Mouse (Mus musculus): ENCODE results near the gene Pik3ca. TPM values are rescaled to one million over a fixed set of nuclear protein-coding genes. Genes with fewer than 3 reads are reported as not detected.

Pik3ca gene
- polyA plus RNA-seq, 1 experiment from 2014 or later, result 7.1 TPM

DNA sequence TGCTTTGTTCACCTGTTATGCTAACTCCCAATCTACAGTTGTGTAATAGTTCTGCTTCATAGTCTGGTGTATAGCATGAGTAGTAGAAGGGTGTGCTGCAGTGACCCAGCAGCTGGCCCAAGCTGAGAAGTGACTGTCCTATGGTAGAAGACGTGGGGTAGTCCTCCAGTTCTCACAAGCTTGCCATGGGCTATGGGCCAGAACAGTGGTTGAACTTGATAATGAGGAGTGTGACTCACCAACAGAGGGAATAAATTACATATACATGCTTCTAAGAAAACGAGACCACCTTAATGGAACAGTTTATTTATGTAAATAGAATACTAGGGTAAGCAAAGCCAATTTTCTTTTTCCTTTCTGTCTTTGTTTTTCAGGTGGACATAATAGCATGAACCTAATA, 32.9 kb downstream of the Pik3ca start:
- Histone ChIP-seq H3K36me3 (ENCODE audit: control insufficient read depth, insufficient read depth, low read length) (no peaks in the 10 kb centered on the region), H3K9me3 (ENCODE audit: control insufficient read depth, low read length) (no peaks in the 10 kb centered on the region), H3K4me2 (ENCODE audit: low read depth, low read length) (no peak overlapping the region), H3K4me1 (ENCODE audit: control insufficient read depth, insufficient read depth, low read length) (peaks cover 3% of the 10 kb centered on the region), H3K9ac (ENCODE audit: low read depth, low read length) (no peak overlapping the region), H3K27ac (ENCODE audit: low read length) (no peak overlapping the region), H3K27me3 (replicated peaks; ENCODE audit: control insufficient read depth, insufficient read depth, low read length) (no peaks in the 10 kb centered on the region), H3K4me3 (ENCODE audit: low read length) (no peak overlapping the region)
- WGBS, result 72% methylated on average over 2 of the region's 2 CpGs
- ATAC-seq, result no peak

DNA sequence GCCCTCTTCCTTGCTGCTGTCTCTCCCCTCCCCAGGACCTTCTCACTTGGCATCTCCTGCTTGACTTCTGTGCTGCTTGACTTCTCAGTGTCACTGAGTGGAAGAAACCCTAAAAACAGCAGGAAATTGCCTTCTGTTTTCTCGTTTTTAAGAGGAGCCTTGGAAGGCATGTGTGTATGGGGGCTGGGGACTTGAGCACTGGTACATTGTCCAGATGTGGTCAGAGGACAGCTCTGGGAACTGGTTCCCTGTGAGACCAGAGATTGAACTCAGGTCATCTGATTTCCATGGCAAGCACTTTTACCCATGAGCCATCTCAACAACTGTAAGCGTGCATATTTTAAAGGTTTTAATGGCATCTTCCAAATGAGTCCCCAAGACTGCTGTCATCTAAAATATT, 36.5 kb downstream of the Pik3ca start:
- no peaks in the 10 kb centered on the region for H3K27me3 ChIP-seq (replicated peaks; ENCODE audit: control insufficient read depth, insufficient read depth, low read length)

DNA sequence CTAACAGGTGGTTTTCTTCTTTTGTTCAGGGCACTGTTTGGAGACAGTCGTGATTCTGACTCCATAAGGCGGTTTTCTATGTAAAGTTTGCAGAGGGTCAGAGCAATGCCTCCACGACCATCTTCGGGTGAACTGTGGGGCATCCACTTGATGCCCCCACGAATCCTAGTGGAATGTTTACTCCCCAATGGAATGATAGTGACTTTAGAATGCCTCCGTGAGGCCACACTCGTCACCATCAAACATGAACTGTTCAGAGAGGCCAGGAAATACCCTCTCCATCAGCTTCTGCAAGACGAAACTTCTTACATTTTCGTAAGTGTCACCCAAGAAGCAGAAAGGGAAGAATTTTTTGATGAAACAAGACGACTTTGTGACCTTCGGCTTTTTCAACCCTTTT, 38.6 kb downstream of the Pik3ca start:
- Histone ChIP-seq H3K4me1 (ENCODE audit: control insufficient read depth, insufficient read depth, low read length) (no peaks in the 10 kb centered on the region; the same call in 1 of the 2 replicates), H3K36me3 (ENCODE audit: control insufficient read depth, insufficient read depth, low read length) (no peaks in the 10 kb centered on the region), H3K4me2 (ENCODE audit: low read depth, low read length) (no peak overlapping the region), H3K9ac (ENCODE audit: low read depth, low read length) (no peak overlapping the region), H3K27me3 (replicated peaks; ENCODE audit: control insufficient read depth, insufficient read depth, low read length) (no peaks in the 10 kb centered on the region), H3K27ac (ENCODE audit: low read length) (no peak overlapping the region), H3K4me3 (ENCODE audit: low read length) (no peak overlapping the region), H3K9me3 (ENCODE audit: control insufficient read depth, low read length) (no peaks in the 10 kb centered on the region)
- ATAC-seq, result no peak
- 79% methylated on average over 11 of the region's 11 CpGs for WGBS

More for the DNA sequence above, 36.5 kb downstream of the Pik3ca start:
- no peak overlapping the region for H3K4me3 ChIP-seq (ENCODE audit: low read length)
- no peaks in the 10 kb centered on the region for H3K36me3 ChIP-seq (ENCODE audit: control insufficient read depth, insufficient read depth, low read length)
- no peak overlapping the region for H3K4me2 ChIP-seq (ENCODE audit: low read depth, low read length)
- WGBS, result 61% methylated on average over 2 of the region's 2 CpGs
- H3K9ac ChIP-seq (ENCODE audit: low read depth, low read length), result no peak overlapping the region
- H3K27ac ChIP-seq (ENCODE audit: low read length), result no peak overlapping the region
- peaks cover under 1% of the 10 kb centered on the region; the same call in 1 of the 2 replicates for H3K4me1 ChIP-seq (ENCODE audit: control insufficient read depth, insufficient read depth, low read length)
- no peak for ATAC-seq
- H3K9me3 ChIP-seq (ENCODE audit: control insufficient read depth, low read length), result no peaks in the 10 kb centered on the region

DNA sequence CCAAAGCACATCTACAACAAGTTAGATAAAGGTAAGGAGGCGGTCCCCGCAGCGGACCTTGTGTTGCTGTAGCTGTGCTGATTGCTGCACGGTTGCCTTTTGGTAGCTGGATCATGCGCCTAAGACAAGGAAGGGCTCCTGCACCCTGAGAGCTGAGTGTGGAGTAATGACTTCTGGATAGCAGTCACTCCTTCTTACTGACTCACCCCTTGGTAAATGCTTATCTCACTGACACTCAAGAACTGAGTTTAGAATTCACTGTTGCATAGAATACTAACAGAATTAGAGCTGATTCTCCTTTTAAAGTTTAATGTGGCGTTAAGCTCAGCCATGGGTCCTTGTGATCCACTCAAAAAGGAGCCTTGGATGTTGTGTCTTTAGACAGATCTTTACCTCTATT, 39.8 kb downstream of the Pik3ca start:
- Histone ChIP-seq H3K4me3 (ENCODE audit: low read length) (no peak overlapping the region), H3K4me1 (ENCODE audit: control insufficient read depth, insufficient read depth, low read length) (no peaks in the 10 kb centered on the region; the same call in 1 of the 2 replicates), H3K9me3 (ENCODE audit: control insufficient read depth, low read length) (no peaks in the 10 kb centered on the region), H3K9ac (ENCODE audit: low read depth, low read length) (no peak overlapping the region), H3K4me2 (ENCODE audit: low read depth, low read length) (no peak overlapping the region), H3K36me3 (ENCODE audit: control insufficient read depth, insufficient read depth, low read length) (no peaks in the 10 kb centered on the region), H3K27ac (ENCODE audit: low read length) (no peak overlapping the region), H3K27me3 (replicated peaks; ENCODE audit: control insufficient read depth, insufficient read depth, low read length) (no peaks in the 10 kb centered on the region)
- no peak for ATAC-seq
- 96% methylated on average over 6 of the region's 6 CpGs for WGBS

DNA sequence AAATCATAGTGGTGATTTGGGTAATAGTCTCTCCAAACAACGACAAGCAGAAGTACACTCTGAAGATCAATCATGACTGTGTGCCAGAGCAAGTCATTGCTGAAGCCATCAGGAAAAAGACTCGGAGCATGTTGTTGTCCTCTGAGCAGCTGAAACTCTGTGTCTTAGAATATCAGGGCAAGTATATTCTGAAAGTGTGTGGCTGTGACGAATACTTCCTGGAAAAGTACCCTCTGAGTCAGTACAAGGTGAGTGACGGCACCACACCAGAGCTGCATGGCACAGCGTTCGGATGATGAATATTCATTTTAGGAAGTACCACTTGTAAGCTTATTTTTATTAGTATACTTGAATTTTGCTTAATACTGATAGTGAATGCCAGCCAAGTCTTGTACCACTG, 40.3 kb downstream of the Pik3ca start:
- Histone ChIP-seq H3K9ac (ENCODE audit: low read depth, low read length) (no peak overlapping the region), H3K4me3 (ENCODE audit: low read length) (no peak overlapping the region), H3K4me2 (ENCODE audit: low read depth, low read length) (no peak overlapping the region), H3K9me3 (ENCODE audit: control insufficient read depth, low read length) (no peaks in the 10 kb centered on the region), H3K36me3 (ENCODE audit: control insufficient read depth, insufficient read depth, low read length) (peaks cover 3% of the 10 kb centered on the region; the same call in 1 of the 2 replicates), H3K4me1 (ENCODE audit: control insufficient read depth, insufficient read depth, low read length) (no peaks in the 10 kb centered on the region; the same call in 1 of the 2 replicates), H3K27me3 (replicated peaks; ENCODE audit: control insufficient read depth, insufficient read depth, low read length) (no peaks in the 10 kb centered on the region), H3K27ac (ENCODE audit: low read length) (no peak overlapping the region)
- no peak for ATAC-seq
- 91% methylated on average over 6 of the region's 6 CpGs for WGBS

DNA sequence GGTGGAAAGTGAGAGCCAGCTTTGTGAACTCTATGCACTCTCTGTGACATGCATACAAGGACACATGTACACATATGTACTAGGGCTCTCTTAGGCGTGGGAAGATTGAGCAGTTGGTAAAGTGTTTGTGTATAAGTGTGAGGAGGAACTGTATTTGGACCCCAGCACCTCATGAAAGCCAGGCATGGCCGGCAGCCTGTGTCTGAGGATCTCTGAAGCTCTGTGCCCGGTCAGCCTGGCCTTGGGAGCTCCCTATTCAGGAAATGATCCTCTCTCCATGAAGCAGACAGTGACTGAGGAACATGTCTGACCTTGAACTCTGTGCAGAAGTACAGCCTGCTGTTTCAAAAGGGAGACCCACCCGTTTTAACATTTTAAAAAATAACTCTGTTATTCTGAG, 41.2 kb downstream of the Pik3ca start:
- no peak overlapping the region for H3K9ac ChIP-seq (ENCODE audit: low read depth, low read length)
- no peaks in the 10 kb centered on the region for H3K9me3 ChIP-seq (ENCODE audit: control insufficient read depth, low read length)
- no peak for ATAC-seq
- H3K4me2 ChIP-seq (ENCODE audit: low read depth, low read length), result no peak overlapping the region
- peaks cover 4% of the 10 kb centered on the region; the same call in 1 of the 2 replicates for H3K36me3 ChIP-seq (ENCODE audit: control insufficient read depth, insufficient read depth, low read length)
- no peaks in the 10 kb centered on the region for H3K27me3 ChIP-seq (replicated peaks; ENCODE audit: control insufficient read depth, insufficient read depth, low read length)
- H3K4me1 ChIP-seq (ENCODE audit: control insufficient read depth, insufficient read depth, low read length), result no peaks in the 10 kb centered on the region; the same call in 1 of the 2 replicates
- H3K27ac ChIP-seq (ENCODE audit: low read length), result no peak overlapping the region
- 84% methylated on average over 4 of the region's 4 CpGs for WGBS
- H3K4me3 ChIP-seq (ENCODE audit: low read length), result no peak overlapping the region

DNA sequence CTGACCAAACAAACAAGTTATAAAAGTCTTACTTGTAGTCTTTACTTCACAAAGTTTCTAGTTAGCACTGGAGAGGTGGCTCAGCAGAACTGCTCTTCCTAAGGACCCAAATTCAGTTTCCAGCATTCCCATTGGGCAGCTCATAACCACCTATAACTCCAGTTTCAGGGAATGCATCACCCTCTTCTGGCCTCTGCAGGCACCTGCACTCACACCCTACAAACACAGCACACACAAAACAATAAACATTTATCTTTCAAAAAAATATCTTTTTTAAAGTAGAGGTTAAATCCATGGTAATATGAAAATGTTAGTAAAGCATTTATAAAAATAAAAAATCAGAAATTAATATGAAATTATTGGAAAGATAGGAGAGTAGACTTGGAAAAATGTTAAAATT, 44.2 kb downstream of the Pik3ca start:
- no peak overlapping the region for H3K27ac ChIP-seq (ENCODE audit: low read length)
- H3K4me3 ChIP-seq (ENCODE audit: low read length), result no peak overlapping the region
- H3K4me2 ChIP-seq (ENCODE audit: low read depth, low read length), result no peak overlapping the region
- no peaks in the 10 kb centered on the region for H3K9me3 ChIP-seq (ENCODE audit: control insufficient read depth, low read length)
- H3K9ac ChIP-seq (ENCODE audit: low read depth, low read length), result no peak overlapping the region
- H3K36me3 ChIP-seq (ENCODE audit: control insufficient read depth, insufficient read depth, low read length), result peaks cover 6% of the 10 kb centered on the region; the same call in 1 of the 2 replicates
- H3K27me3 ChIP-seq (replicated peaks; ENCODE audit: control insufficient read depth, insufficient read depth, low read length), result no peaks in the 10 kb centered on the region
- no peak for ATAC-seq
- no peaks in the 10 kb centered on the region for H3K4me1 ChIP-seq (ENCODE audit: control insufficient read depth, insufficient read depth, low read length)

DNA sequence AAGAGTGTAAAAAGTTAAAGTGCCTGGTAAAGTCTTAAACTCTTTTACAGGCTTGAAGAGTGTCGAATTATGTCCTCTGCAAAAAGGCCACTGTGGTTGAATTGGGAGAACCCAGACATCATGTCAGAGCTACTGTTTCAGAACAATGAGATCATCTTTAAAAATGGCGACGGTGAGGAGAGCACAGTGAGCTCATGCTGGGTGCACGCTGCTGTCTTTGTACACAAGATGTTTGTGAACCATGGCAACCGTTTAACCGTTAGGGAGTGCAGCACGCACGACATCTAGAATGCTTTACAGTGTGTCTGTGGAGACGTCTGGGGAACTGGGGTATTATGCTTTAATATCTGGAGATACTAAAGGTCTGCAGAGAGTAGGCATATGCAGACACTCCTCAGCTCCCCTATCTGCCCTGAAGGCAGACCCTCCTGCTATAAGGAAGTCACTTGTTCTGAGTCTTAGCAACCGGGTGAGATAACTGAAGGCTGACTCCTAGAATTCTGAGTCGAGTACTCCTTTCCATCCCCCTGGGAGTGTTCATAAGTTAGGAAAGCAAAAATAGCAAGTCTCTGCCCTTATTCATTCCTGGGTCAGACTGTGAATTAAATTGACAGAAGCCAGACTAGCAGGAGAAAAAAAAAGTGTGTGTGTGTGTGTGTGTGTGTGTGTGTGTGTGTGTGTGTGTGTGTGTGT, 57.0 kb downstream of the Pik3ca start:
- no peaks in the 10 kb centered on the region for H3K9me3 ChIP-seq (ENCODE audit: control insufficient read depth, low read length)
- H3K27ac ChIP-seq (ENCODE audit: low read length), result no peak overlapping the region
- H3K4me2 ChIP-seq (ENCODE audit: low read depth, low read length), result no peak overlapping the region
- no peaks in the 10 kb centered on the region for H3K27me3 ChIP-seq (replicated peaks; ENCODE audit: control insufficient read depth, insufficient read depth, low read length)
- WGBS, result 69% methylated on average over 11 of the region's 11 CpGs
- H3K9ac ChIP-seq (ENCODE audit: low read depth, low read length), result no peak overlapping the region
- H3K36me3 ChIP-seq (ENCODE audit: control insufficient read depth, insufficient read depth, low read length), result peaks cover 2% of the 10 kb centered on the region
- H3K4me3 ChIP-seq (ENCODE audit: low read length), result no peak overlapping the region
- no peak for ATAC-seq
- H3K4me1 ChIP-seq (ENCODE audit: control insufficient read depth, insufficient read depth, low read length), result no peaks in the 10 kb centered on the region

DNA sequence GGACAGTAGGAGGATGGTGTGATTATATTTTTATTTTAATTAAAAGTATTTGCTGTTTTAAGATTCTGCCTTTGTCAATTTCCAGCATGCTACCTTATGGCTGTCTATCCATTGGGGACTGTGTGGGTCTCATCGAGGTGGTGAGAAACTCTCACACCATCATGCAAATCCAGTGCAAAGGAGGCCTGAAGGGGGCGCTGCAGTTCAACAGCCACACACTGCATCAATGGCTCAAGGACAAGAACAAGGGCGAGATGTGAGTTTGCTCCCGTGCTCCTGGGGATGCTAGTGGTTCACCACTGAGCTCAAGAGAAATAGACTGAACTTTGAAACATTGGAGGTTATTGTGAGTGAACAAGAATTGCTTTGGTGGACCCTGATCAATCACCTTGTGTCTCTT, 62.3 kb downstream of the Pik3ca start:
- H3K4me2 ChIP-seq (ENCODE audit: low read depth, low read length), result no peak overlapping the region
- no peak overlapping the region for H3K4me3 ChIP-seq (ENCODE audit: low read length)
- no peaks in the 10 kb centered on the region for H3K9me3 ChIP-seq (ENCODE audit: control insufficient read depth, low read length)
- no peak overlapping the region for H3K27ac ChIP-seq (ENCODE audit: low read length)
- peaks cover 5% of the 10 kb centered on the region for H3K36me3 ChIP-seq (ENCODE audit: control insufficient read depth, insufficient read depth, low read length)
- H3K4me1 ChIP-seq (ENCODE audit: control insufficient read depth, insufficient read depth, low read length), result no peaks in the 10 kb centered on the region
- no peak overlapping the region for H3K9ac ChIP-seq (ENCODE audit: low read depth, low read length)
- WGBS, result 68% methylated on average over 4 of the region's 4 CpGs
- H3K27me3 ChIP-seq (replicated peaks; ENCODE audit: control insufficient read depth, insufficient read depth, low read length), result no peaks in the 10 kb centered on the region
- ATAC-seq, result no peak

DNA sequence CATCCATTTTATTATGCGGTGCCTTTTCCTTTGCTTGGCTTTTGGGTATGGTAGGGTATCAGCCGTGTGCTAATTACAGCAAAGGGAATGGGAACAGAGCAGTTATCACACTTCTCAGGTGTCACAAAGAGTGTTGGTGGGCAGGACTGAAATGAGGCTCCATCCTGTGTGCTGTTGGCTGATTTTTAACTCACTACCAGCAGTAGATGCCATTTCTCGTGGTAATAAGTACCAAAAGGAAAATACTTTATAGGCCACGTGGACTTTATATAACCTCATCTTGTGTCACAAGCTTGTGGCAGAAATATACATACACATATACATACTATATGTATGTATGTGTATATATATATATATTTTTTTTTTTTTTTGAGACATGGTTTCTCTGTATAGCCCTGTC, 69.8 kb downstream of the Pik3ca start:
- H3K27ac ChIP-seq (ENCODE audit: low read length), result no peak overlapping the region
- H3K4me3 ChIP-seq (ENCODE audit: low read length), result no peak overlapping the region
- 89% methylated on average over 4 of the region's 4 CpGs for WGBS
- H3K9me3 ChIP-seq (ENCODE audit: control insufficient read depth, low read length), result no peaks in the 10 kb centered on the region
- no peaks in the 10 kb centered on the region for H3K4me1 ChIP-seq (ENCODE audit: control insufficient read depth, insufficient read depth, low read length)
- no peak overlapping the region for H3K4me2 ChIP-seq (ENCODE audit: low read depth, low read length)
- H3K36me3 ChIP-seq (ENCODE audit: control insufficient read depth, insufficient read depth, low read length), result peaks cover 3% of the 10 kb centered on the region; the same call in 1 of the 2 replicates
- H3K9ac ChIP-seq (ENCODE audit: low read depth, low read length), result no peak overlapping the region
- H3K27me3 ChIP-seq (replicated peaks; ENCODE audit: control insufficient read depth, insufficient read depth, low read length), result no peaks in the 10 kb centered on the region
- no peak for ATAC-seq
